Mouse (Mus musculus): ENCODE data around the gene Shc2.

GRCm38 (mm10) chr10:79669576-79670057 lies 31.9 kb upstream of the Shc2 start:
- TF ChIP-seq POLR2A (IDR thresholded peaks at IDR 0.05; ENCODE audit: borderline replicate concordance, extremely low read depth, insufficient read depth, insufficient read length, poor library complexity, severe bottlenecking) (no peak), CTCF (IDR thresholded peaks at IDR 0.05; ENCODE audit: borderline replicate concordance, extremely low read depth, insufficient read depth, insufficient read length) (no peak)
